Mouse (Mus musculus) kidney, adult 2 months (tissue): ENCODE measurements around the gene Gm17387.
"Not testable (repeated sequence)": the region's sequence is repeated elsewhere in the genome, so short reads cannot be mapped to it uniquely, and the experiment has no call there.

ENCODE experiments used
- CTCF ChIP-seq: fragments of 200-500 bp; conservative IDR thresholded peaks from 2 replicates; pipeline ENCODE4 v1.5.1; 2011; ENCODE audit warnings: low read depth, mild to moderate bottlenecking, control low read depth, low read length, moderate library complexity, mixed read lengths; ENCODE audit not compliant: insufficient read depth, insufficient read length
- POLR2A ChIP-seq: fragments of 200-500 bp; IDR thresholded peaks from one replicate; pipeline ENCODE4 v1.6.1; 2011; ENCODE audit warnings: low read depth, low read length, control low read depth

DNA sequence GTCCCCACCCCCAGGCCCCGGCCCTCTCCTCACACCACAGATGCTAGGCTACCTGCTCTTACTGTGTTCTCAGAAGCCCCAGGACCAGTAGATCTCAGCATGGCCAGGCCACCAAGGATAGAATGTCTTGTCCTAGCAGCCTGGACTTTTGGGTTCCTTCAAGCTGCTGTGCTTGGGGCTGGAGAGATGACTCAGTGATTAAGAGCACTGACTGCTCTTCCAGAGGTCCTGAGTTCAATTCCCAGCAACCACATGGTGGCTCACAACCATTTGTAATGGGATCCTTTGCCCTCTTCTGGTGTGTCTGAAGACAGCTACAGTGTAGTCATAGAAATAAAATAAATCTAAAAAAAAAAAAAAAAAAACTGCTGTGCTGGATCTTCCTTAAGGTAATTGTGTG lies 11.1 kb upstream of the Gm17387 start, which contains the start of gene Ifitm6:
- not testable (repeated sequence) for TF ChIP-seq CTCF, POLR2A
